Mouse (Mus musculus) urinary bladder, postnatal 25 days (tissue): Measurements from ENCODE around the gene Gpatch3.
A peak's percentile ranks its signal among the peaks of the same experiment; 100 is the strongest.

ENCODE experiments used
- DNase-seq: peaks from one replicate; pipeline ENCODE4 v3.0.0; 2022; ENCODE audit warnings: low spot score

The Gpatch3 gene

DNA sequence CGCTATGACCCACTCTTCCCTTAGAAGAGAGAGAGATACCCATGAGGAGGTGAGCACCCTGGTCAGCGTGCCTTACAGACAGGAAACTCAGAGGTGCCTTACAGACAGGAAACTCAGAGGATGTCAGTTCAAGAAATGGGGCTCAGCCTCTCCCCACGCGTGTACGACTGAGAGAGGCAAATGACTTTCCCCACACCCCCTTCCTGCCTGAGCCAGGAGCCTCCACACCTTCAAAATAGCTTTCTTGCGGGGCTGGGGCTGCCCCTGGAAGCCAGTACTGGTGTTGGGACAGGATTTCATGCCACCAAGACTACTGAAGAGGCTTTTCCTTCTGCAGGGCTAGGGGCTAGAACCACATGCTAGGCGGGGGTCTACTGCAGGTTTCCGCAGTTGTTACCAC, 46.1 kb downstream of the Gpatch3 start:
- DNase-seq: no peak

GRCm38 (mm10) chr4:133622161-133622695, 47.7 kb downstream of the Gpatch3 start:
- no peak for DNase-seq

GRCm38 (mm10) chr4:133624830-133625229, 50.3 kb downstream of the Gpatch3 start:
- DNase-seq: no peak

DNA sequence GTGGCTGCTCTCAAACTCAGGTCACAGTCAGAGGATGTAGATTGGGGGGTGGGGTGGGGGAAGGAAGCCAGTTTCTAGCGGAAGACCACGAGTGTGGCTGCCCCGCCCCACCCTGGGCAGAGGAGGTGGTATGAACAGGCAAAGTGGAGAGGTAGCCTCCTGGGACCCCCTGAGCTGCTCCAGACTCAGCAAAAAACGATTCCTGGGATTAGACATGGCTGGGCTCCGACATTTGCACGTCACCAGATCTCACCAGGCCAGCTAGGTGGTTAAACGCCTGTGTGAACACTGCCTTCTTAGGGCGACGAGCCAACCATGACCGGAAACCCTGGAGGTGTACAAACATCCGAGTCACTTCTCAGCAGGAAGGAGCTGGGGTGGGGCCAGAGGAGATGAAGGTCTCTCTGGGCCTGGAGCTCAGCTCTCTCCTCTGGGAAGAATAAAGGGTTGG, 51.1 kb downstream of the Gpatch3 start:
- DNase-seq: no peak

GRCm38 (mm10) chr4:133626221-133626620, 51.7 kb downstream of the Gpatch3 start:
- DNase-seq: no peak

DNA sequence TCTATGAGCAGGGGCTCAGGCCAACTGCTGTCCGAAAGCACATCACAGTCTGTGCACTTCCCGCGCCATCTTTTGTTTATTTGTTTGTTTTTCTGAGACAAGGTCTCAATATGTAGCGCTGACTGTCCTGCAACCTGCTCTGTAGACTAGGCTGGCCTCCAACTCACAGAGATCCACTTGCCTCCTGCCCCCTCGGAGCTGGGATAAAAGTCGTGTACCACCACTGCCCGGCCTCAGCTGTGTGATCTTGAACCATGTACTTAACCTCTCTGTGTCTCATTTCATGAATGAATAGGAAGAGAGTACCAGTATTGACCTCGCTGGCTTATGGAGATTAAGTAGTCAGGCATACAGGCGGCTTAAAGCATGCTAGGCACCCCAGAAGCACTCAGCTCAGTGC, 52.1 kb downstream of the Gpatch3 start:
- DNase-seq: no peak

- no peak for DNase-seq
These were observed 52.5 kb downstream of the Gpatch3 start for GRCm38 (mm10) chr4:133627039-133627438.

DNA sequence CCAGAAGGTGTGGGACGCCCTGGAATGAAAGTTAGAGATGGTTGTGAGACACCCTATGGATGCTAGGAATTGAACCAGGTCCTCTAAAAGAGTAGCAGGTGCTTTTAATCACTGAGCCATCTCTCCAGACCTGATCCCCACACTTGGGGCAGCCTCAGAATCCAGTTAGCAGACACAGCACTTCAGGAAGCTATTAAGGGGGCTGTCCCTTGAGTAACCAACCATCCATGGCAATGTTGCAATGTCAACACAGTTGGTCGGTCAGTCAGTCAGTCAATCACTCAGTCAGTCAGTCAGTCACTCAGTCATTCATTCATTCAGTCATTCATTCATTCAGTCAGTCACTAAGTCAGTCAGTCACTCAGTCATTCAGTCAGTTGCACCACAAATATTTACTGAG, 54.0 kb downstream of the Gpatch3 start:
- no peak for DNase-seq

DNA sequence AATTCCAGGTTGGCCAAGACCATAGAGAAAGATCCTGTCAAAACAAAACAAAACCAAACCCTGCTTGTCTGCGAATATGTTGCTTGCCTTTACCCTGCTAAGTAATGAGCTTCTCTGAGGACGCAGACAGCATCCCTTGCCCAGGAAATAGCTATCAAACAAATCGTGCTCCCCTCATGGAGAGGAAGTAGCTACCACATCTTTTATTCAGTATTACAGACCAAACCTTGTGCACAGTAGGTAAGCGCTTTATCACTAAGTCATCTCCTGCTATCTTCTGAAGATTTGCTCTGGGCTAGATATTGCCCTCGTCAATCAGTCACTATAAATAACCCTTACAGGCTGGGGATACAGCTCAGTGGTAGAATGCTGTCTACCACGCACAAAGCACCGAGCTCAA, 54.6 kb downstream of the Gpatch3 start:
- no peak for DNase-seq

DNA sequence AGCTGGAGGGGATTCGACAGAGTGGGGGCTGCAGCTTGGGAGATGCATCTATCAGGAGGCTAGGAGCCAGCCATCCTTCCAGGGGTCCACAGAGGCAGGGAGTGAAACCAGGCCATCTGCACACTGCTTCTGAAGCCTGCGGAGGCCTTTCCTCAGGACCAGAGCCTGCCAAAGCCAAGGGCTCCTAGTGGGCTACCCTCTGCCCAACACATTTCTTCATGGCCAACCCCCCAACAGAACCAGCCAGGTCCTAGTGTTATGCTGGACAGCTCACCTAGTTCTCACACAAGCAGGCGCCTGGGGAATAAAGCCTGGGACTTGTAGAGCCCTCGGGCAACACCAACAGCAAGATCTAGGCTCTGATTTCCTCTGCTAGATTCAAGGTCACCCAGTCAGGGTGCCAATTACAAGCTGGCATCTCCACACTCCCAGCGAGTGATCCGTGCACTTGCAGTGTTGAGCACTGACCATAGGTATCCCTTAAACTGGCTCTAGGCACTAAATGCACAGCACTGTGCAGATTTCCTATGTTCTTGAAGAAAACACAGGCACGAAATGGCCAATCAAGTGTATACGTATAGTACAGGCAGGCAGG, 55.9 kb downstream of the Gpatch3 start:
- DNase-seq: no peak

GRCm38 (mm10) chr4:133631071-133631768, 56.7 kb downstream of the Gpatch3 start:
- no peak for DNase-seq

GRCm38 (mm10) chr4:133631769-133632411, 57.3 kb downstream of the Gpatch3 start:
- no peak for DNase-seq

GRCm38 (mm10) chr4:133632483-133633327, 58.2 kb downstream of the Gpatch3 start:
- DNase-seq: peak; percentile 31

DNA sequence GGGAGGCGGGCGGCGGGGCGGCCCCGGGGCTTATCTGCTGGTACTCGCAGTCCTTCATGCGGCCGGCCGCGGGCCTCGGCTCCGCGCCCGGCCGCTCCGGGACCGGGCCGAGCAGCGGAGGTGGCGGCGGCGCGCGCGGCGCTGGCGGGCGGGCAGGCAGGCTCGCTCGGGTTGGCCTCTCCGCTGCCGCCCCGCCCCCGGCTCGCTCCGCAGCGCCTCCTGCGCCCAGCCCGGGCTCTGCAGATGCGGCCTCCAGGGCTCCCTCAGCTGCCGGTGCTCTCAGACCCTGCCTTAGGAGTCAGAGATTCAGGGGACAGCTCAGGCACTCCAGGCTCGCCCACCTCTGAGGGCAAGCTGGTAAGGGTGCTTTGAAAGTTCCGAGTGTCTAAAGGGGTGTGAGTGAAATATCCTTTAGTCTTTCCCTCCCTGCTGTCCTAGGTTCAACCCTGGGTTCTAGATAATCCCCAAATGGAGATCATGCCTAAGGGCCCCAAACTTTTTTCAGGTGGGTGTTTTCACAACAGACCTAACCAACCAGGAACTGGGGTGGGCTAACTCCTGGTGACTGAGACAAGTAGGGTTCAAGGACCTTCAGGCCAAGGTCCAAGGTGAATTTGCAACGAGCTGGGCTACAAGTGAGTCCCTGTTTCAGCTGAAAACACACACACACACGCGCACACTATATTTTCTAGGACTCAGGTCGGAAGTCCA, 58.9 kb downstream of the Gpatch3 start:
- peak; percentile 93 for DNase-seq
